Mouse (Mus musculus) stomach, postnatal 0 days (tissue): ENCODE measurements around the gene Lrp6. TPM values are rescaled to one million over a fixed set of nuclear protein-coding genes. Genes with fewer than 3 reads are reported as not detected.
A peak's percentile ranks its signal among the peaks of the same experiment; 100 is the strongest.

ENCODE experiments used
- ATAC-seq: fragments of 200-750 bp; cut with Nextera tagmentation; 2 replicates; pipeline ENCODE4 v1.8.0; 2017; ENCODE audit not compliant: low FRiP score, low TSS enrichment
- DNase-seq: peaks from one replicate; pipeline ENCODE4 v3.0.0-alpha.2; 2016; ENCODE audit warnings: low spot score
- H3K27ac ChIP-seq: fragments of 300-500 bp; sonication (generic); replicated peaks from 2 replicates; pipeline ENCODE4 v1.5.1; 2014; ENCODE audit warnings: mild to moderate bottlenecking, control low read depth
- H3K27me3 ChIP-seq: fragments of 300-500 bp; sonication (generic); 2 replicates; pipeline ENCODE4 v1.6.1; 2014; ENCODE audit warnings: low read length; ENCODE audit not compliant: control insufficient read depth, insufficient read depth
- H3K36me3 ChIP-seq: fragments of 300-500 bp; sonication (generic); 2 replicates; pipeline ENCODE4 v1.6.1; 2014; ENCODE audit warnings: low read length, mixed read lengths; ENCODE audit not compliant: control insufficient read depth, insufficient read depth
- H3K4me1 ChIP-seq: fragments of 300-500 bp; sonication (generic); replicated peaks from 2 replicates; pipeline ENCODE4 v1.6.1; 2014; ENCODE audit warnings: antibody characterized with exemption; ENCODE audit not compliant: control insufficient read depth, insufficient read depth
- H3K4me2 ChIP-seq: fragments of 300-500 bp; sonication (generic); replicated peaks from 2 replicates; pipeline ENCODE4 v1.6.1; 2014; ENCODE audit warnings: low read depth, mild to moderate bottlenecking, control low read depth, moderate library complexity
- H3K4me3 ChIP-seq: fragments of 300-500 bp; sonication (generic); 2 replicates; pipeline ENCODE4 v1.5.1; 2014; ENCODE audit warnings: low read depth, low read length, control low read depth
- H3K9ac ChIP-seq: fragments of 300-500 bp; sonication (generic); 2 replicates; pipeline ENCODE4 v1.6.1; 2014; ENCODE audit warnings: mild to moderate bottlenecking, low read length, control low read depth, mixed read lengths
- H3K9me3 ChIP-seq: fragments of 300-500 bp; sonication (generic); 2 replicates; pipeline ENCODE4 v1.6.1; 2016; ENCODE audit warnings: low read length; ENCODE audit not compliant: control insufficient read depth
- CTCF ChIP-seq: IDR thresholded peaks from 2 replicates; pipeline ENCODE4 v1.5.1; 2016; ENCODE audit warnings: antibody characterized with exemption, low read depth, mild to moderate bottlenecking, moderate library complexity
- EP300 ChIP-seq: optimal IDR thresholded peaks from 2 replicates; pipeline ENCODE3; 2016; ENCODE audit warnings: antibody characterized with exemption
- WGBS: fragments of 180-500 bp; shearing (Covaris S2); extraction: QIAGEN DNeasy Blood & Tissue Kit; methylation state at CpG from one replicate; pipeline ENCODE4 v1.1.7; 2014; 5-methylcytosine and 5-hydroxymethylcytosine counted together
- polyA plus RNA-seq: library from polyadenylated mRNA; unstranded; fragments of >200 nt; fragmentation: Nextera tagmentation; extraction: Ambion mirVana; gene quantifications from 2 replicates; pipeline ENCODE4 v1.2.1, GENCODE M21; 2015

The Lrp6 gene
- polyA plus RNA-seq, 1 experiment from 2014 or later = 12.1 TPM

DNA sequence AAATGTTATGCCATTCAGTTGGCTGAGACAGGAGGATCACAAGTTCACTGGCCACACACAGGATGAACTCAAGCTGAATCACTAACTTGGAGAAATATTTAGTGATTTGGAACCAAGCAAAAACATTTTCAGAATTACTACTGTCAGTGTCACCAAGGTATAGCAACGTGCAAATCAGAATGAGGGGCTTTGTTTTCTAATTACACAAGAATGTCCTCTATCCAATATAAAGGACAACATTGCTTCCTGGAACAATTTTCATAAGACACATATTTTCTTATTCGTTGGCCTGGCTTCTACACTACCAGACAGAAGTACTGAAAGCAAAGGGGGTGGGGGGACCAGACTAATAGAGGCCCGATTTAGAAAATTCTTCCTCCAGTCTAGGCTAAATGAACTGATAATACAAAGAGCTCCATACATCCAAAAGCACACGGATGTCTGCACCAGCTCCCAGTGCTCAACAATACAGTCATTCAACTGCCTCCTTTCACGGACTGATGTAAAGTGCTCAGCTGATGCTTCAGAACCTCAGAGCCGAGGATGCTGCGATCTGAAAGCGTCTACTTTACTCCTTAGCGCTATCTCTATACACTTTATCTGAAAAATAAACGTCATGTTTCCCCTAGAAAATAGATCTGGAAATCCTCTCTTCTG, 29.2 kb downstream of the Lrp6 start:
- Histone ChIP-seq H3K4me2 (no peak overlapping the region), H3K9me3 (no peaks in the 10 kb centered on the region), H3K27me3 (no peaks in the 10 kb centered on the region), H3K27ac (no peak overlapping the region), H3K4me1 (no peaks in the 10 kb centered on the region), H3K4me3 (no peak overlapping the region), H3K36me3 (no peaks in the 10 kb centered on the region), H3K9ac (no peak overlapping the region)
- ATAC-seq (no peak), DNase-seq (no peak)
- WGBS = 75% methylated on average over 10 of the region's 10 CpGs
- no peak for TF ChIP-seq CTCF
- no peak for TF ChIP-seq EP300

DNA sequence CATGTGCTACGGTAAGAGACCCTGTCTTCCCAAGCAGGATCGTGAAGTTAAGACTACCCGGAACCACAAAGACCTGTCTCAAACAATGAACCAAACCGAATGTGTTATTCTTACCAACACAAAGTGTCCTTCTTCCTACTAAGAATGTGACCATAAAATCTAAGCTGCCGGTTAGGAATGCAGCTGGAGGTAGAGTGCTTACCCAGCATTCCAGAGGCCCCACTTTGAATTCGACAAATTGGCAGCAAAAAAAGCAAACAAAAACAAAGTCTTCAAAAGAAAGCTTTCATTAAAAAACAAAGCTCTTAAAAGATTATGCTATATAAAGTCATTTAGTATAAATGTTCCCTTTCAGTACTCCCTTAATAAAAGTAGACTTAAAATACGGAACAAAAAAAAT, 31.6 kb downstream of the Lrp6 start:
- ATAC-seq = no peak
- Histone ChIP-seq H3K4me3 (no peak overlapping the region), H3K27ac (no peak overlapping the region), H3K9ac (no peak overlapping the region), H3K4me2 (no peak overlapping the region), H3K36me3 (no peaks in the 10 kb centered on the region), H3K4me1 (no peaks in the 10 kb centered on the region), H3K27me3 (no peaks in the 10 kb centered on the region), H3K9me3 (no peaks in the 10 kb centered on the region)
- WGBS = 46% methylated on average over 7 of the region's 7 CpGs
- no peak for DNase-seq
- no peak for TF ChIP-seq CTCF
- TF ChIP-seq EP300 = no peak

DNA sequence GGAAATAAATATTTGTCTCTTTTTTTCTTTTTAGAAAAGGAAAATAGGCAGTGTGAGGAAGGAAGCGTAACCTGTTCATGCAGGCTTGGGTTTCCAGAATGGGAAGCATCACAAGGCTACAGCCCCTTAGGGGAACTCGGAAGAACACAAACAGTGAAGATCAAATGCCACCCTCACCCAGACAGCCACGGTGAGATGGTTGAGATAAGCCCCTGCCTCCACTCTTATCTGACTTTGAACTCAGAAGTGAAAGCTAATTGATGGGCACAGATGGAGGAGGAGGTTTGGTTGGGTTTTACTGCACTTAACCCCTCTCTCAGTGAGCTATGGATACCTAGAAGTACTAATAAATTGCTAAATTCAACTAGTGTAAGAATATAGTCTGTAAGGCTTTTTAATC, 33.7 kb downstream of the Lrp6 start:
- Histone ChIP-seq H3K27me3 (no peaks in the 10 kb centered on the region), H3K4me3 (no peak overlapping the region), H3K36me3 (no peaks in the 10 kb centered on the region), H3K9me3 (no peaks in the 10 kb centered on the region), H3K4me2 (no peak overlapping the region), H3K4me1 (no peaks in the 10 kb centered on the region; the same call in 1 of the 2 replicates), H3K27ac (no peak overlapping the region), H3K9ac (no peak overlapping the region)
- 56% methylated on average over 3 of the region's 3 CpGs for whole genome bisulfite sequencing
- no peak for TF ChIP-seq EP300
- TF ChIP-seq CTCF = no peak
- ATAC-seq = no peak
- DNase-seq = no peak

DNA sequence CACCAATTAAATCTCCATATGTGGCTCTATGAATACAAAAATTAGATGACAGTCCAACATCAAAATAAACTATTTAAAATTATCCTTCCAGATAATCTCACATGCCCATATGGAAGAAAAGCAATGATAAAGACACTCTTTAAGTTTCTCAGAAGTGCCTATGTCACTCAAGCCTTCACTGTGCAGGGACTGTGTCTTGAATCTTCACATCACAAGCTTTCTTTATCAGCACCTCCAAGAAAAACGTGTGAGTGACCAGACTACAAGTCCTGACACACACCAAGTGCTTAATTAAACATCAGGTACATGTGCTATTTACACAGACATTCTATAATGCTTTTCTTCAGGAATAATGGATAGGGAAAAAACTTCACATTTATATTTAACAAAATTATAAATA, 34.8 kb downstream of the Lrp6 start:
- Histone ChIP-seq H3K4me3 (no peak overlapping the region), H3K4me2 (no peak overlapping the region), H3K27me3 (no peaks in the 10 kb centered on the region), H3K4me1 (peaks cover 2% of the 10 kb centered on the region; the same call in 1 of the 2 replicates), H3K9me3 (no peaks in the 10 kb centered on the region), H3K9ac (no peak overlapping the region), H3K36me3 (no peaks in the 10 kb centered on the region), H3K27ac (no peak overlapping the region)
- no peak for DNase-seq
- no peak for TF ChIP-seq CTCF
- no peak for TF ChIP-seq EP300
- ATAC-seq = no peak
- 42% methylated on average over 1 of the region's 1 CpGs for WGBS

DNA sequence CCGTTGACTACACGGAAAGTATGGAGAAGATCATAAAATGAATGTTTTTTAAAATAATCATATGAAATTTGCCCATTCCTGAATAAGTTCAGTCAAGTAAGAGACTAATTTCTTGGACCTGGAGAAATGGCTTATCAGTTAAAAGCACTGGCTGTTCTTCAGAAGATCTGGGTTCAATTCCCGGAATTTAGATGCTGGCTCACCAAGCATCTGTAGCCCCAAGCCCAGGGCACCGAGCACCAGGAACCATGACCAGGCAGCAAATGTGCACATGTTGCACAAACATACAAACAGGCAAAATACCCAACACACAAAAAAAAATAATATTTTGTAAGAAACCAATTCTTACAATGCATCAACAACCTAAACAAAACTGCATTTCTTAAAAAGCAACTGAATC, 37.4 kb downstream of the Lrp6 start:
- Histone ChIP-seq H3K4me1 (peaks cover 2% of the 10 kb centered on the region; the same call in 1 of the 2 replicates), H3K4me3 (no peak overlapping the region), H3K27ac (no peak overlapping the region), H3K4me2 (no peak overlapping the region), H3K36me3 (no peaks in the 10 kb centered on the region), H3K27me3 (no peaks in the 10 kb centered on the region), H3K9me3 (no peaks in the 10 kb centered on the region), H3K9ac (no peak overlapping the region)
- WGBS = 79% methylated on average over 4 of the region's 4 CpGs
- no peak for TF ChIP-seq EP300
- ATAC-seq = no peak
- no peak for DNase-seq

DNA sequence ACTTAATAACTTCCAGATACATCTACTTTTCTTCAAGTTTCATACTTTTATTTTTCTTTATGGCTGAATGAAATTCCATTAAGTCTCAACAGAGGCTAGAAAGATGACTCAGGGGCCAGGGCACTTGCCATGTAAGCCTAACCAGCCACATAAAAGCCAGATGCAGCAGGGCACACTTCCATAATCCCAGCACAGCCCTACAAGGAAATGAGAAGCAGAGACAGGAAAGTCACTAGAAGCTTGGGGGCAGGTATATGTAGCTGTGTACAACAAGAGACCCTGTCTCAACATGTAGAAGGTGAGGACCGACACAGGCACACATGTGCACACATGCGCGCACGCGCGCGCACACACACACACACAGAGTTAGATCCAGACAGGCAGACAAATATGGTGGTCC, 38.4 kb downstream of the Lrp6 start:
- no peak overlapping the region for H3K4me3 ChIP-seq
- H3K27ac ChIP-seq = 0 out of 2 replicates have a peak overlapping the region, but pooled peaks have one; percentile 30
- no peaks in the 10 kb centered on the region for H3K9me3 ChIP-seq
- H3K27me3 ChIP-seq = no peaks in the 10 kb centered on the region
- H3K36me3 ChIP-seq = no peaks in the 10 kb centered on the region
- H3K9ac ChIP-seq = no peak overlapping the region
- H3K4me1 ChIP-seq = peaks cover 2% of the 10 kb centered on the region; the same call in 1 of the 2 replicates
- 93% methylated on average over 7 of the region's 7 CpGs for WGBS
- DNase-seq (no peak), ATAC-seq (no peak)
- no peak overlapping the region for H3K4me2 ChIP-seq
- TF ChIP-seq CTCF (no peak), EP300 (no peak)
